Mouse (Mus musculus): ENCODE results near the gene A730009L09Rik.

DNA sequence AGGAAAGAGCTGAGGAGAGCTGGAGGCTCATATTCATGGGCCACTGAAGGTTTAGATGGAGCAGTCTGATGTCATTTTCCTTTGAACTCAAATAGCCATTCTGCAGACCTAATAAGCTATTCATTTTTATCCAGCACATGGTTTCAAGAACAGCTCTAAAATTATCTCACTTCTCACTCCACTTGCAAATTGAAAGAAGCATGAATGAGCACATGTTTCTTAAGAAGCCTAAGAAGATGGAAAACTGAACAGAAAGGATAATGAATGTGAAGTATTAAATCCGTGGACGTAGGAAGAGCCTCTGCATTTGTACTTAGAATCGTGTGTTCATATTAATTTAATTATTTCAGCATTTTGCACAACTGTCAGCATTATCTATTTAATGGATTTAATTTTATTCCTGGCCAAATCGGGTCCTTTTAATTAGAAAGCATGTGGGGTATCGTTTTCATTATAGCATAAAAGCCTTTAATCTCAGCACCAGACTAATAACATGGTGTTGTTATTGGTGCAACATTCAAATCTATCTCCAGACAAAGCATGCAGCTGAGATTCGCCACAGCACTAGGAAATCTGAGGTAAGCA, 49.2 kb upstream of the A730009L09Rik start:
- no peak for TF ChIP-seq GATA1 (IDR thresholded peaks at IDR 0.05; ENCODE audit: low read length)
- no peak for TF ChIP-seq TAL1 (IDR thresholded peaks at IDR 0.05; ENCODE audit: low read length)

Data from erythroblast, embryonic 14.5 days (primary cell).